Mouse (Mus musculus): ENCODE measurements at regions not wholly inside any gene's neighbourhood (a gene's known extent, or its start where the extent isn't known, plus 50 kb on each side); places are given as distances from the start of the nearest gene placed in this dataset.

GRCm38 (mm10) chr13:84565644-84566532 is 343.8 kb downstream of the Tmem161b start:
- DNase-seq (peak; percentile 76), ATAC-seq (peak; percentile 78)
- H3K36me3 ChIP-seq (ENCODE audit: insufficient read depth) = no peaks in the 10 kb centered on the region
- peak overlapping the region; percentile 44 for H3K9ac ChIP-seq
- TF ChIP-seq CTCF (IDR thresholded peaks at IDR 0.05; ENCODE audit: low read depth) = no peak
- H3K27me3 ChIP-seq (ENCODE audit: insufficient read depth, low read length) = no peaks in the 10 kb centered on the region
- H3K4me2 ChIP-seq (ENCODE audit: low read depth) = peak overlapping the region; percentile 35
- no peak overlapping the region for H3K4me3 ChIP-seq (ENCODE audit: low read depth, low read length)
- WGBS = 19% methylated on average over 11 of the region's 11 CpGs
- peaks cover 19% of the 10 kb centered on the region; the same call in 1 of the 2 replicates for H3K4me1 ChIP-seq (ENCODE audit: insufficient read depth)
- no peaks in the 10 kb centered on the region for H3K9me3 ChIP-seq (ENCODE audit: low read length)
- peak overlapping the region; percentile 91 for H3K27ac ChIP-seq (ENCODE audit: low read depth, low read length)

DNA sequence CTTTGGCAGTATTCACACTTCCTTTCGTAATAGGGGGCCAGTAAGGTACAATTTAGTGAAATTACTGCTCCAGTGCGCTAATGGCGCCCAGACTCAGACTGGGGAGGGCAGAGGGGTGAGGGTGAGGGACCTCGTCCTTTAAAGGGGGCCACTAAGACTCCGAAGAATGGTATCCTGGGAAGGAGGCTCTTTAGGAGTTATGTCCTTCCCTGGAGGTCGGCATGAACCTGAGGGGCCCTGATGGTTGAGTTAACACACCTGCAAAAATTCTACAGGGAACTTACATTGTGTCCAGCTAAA is 344.4 kb downstream of the Tmem161b start:
- 23% methylated on average over 6 of the region's 6 CpGs for WGBS
- H3K4me1 ChIP-seq (ENCODE audit: insufficient read depth) = peaks cover 22% of the 10 kb centered on the region
- H3K4me3 ChIP-seq (ENCODE audit: low read depth, low read length) = no peak overlapping the region
- H3K4me2 ChIP-seq (ENCODE audit: low read depth) = peak overlapping the region; percentile 35
- H3K9me3 ChIP-seq (ENCODE audit: low read length) = no peaks in the 10 kb centered on the region
- no peak; the same call in 1 of the 2 replicates for ATAC-seq
- H3K9ac ChIP-seq = no peak overlapping the region
- peak overlapping the region; percentile 91 for H3K27ac ChIP-seq (ENCODE audit: low read depth, low read length)
- no peaks in the 10 kb centered on the region for H3K27me3 ChIP-seq (ENCODE audit: insufficient read depth, low read length)
- no peak for DNase-seq
- H3K36me3 ChIP-seq (ENCODE audit: insufficient read depth) = no peaks in the 10 kb centered on the region
- no peak for TF ChIP-seq CTCF (IDR thresholded peaks at IDR 0.05; ENCODE audit: low read depth)

GRCm38 (mm10) chr13:84569371-84569770 is 347.3 kb downstream of the Tmem161b start:
- peak overlapping the region; percentile 83 for H3K27ac ChIP-seq (ENCODE audit: low read depth, low read length)
- no peaks in the 10 kb centered on the region for H3K27me3 ChIP-seq (ENCODE audit: insufficient read depth, low read length)
- H3K36me3 ChIP-seq (ENCODE audit: insufficient read depth) = no peaks in the 10 kb centered on the region
- H3K4me3 ChIP-seq (ENCODE audit: low read depth, low read length) = no peak overlapping the region
- peaks cover 31% of the 10 kb centered on the region for H3K4me1 ChIP-seq (ENCODE audit: insufficient read depth)
- no peak overlapping the region for H3K9ac ChIP-seq
- TF ChIP-seq CTCF (IDR thresholded peaks at IDR 0.05; ENCODE audit: low read depth) = no peak
- peak; percentile 57 for DNase-seq
- ATAC-seq = no peak
- no peaks in the 10 kb centered on the region for H3K9me3 ChIP-seq (ENCODE audit: low read length)
- H3K4me2 ChIP-seq (ENCODE audit: low read depth) = no peak overlapping the region

DNA sequence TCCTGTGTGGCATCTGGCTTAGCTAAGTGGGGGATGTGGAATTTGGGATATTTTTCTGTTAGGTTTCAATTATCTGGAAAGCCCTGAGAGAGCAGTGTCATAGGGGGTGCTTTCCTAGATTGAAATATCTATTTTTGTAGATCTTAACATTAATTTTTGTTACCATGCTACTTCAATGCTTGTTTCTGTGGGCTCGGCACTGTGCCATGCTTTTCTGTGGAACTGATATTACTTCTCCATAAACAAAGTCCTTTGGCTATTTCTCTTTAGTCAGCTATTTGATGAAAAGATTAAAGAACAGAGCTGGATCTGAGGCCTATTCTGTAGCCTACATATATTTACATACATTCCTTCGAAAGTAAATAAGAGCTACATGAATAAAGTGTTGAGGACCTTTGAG is 348.1 kb downstream of the Tmem161b start:
- no peak for ATAC-seq
- H3K27ac ChIP-seq (ENCODE audit: low read depth, low read length) = peak overlapping the region; percentile 83
- WGBS = 17% methylated on average over 2 of the region's 2 CpGs

GRCm38 (mm10) chr13:84570984-84571844 is 349.1 kb downstream of the Tmem161b start:
- 7% methylated on average over 10 of the region's 10 CpGs for WGBS

More for the DNA sequence above, 348.1 kb downstream of the Tmem161b start:
- no peaks in the 10 kb centered on the region for H3K9me3 ChIP-seq (ENCODE audit: low read length)
- H3K4me1 ChIP-seq (ENCODE audit: insufficient read depth) = peaks cover 31% of the 10 kb centered on the region
- H3K4me2 ChIP-seq (ENCODE audit: low read depth) = no peak overlapping the region
- TF ChIP-seq CTCF (IDR thresholded peaks at IDR 0.05; ENCODE audit: low read depth) = no peak
- H3K4me3 ChIP-seq (ENCODE audit: low read depth, low read length) = no peak overlapping the region
- H3K27me3 ChIP-seq (ENCODE audit: insufficient read depth, low read length) = no peaks in the 10 kb centered on the region
- no peaks in the 10 kb centered on the region for H3K36me3 ChIP-seq (ENCODE audit: insufficient read depth)
- H3K9ac ChIP-seq = no peak overlapping the region
- peak; percentile 20 for DNase-seq

GRCm38 (mm10) chr13:84571845-84572193 is 349.7 kb downstream of the Tmem161b start:
- Histone ChIP-seq H3K36me3 (ENCODE audit: insufficient read depth) (no peaks in the 10 kb centered on the region), H3K9me3 (ENCODE audit: low read length) (no peaks in the 10 kb centered on the region), H3K4me2 (ENCODE audit: low read depth) (0 out of 2 replicates have a peak overlapping the region, but pooled peaks have one; percentile 13), H3K27ac (ENCODE audit: low read depth, low read length) (peak overlapping the region; percentile 83), H3K4me1 (ENCODE audit: insufficient read depth) (peaks cover 18% of the 10 kb centered on the region), H3K9ac (no peak overlapping the region), H3K27me3 (ENCODE audit: insufficient read depth, low read length) (no peaks in the 10 kb centered on the region), H3K4me3 (ENCODE audit: low read depth, low read length) (no peak overlapping the region)
- 15% methylated on average over 3 of the region's 3 CpGs for WGBS
- no peak for TF ChIP-seq CTCF (IDR thresholded peaks at IDR 0.05; ENCODE audit: low read depth)
- DNase-seq (no peak), ATAC-seq (no peak; the same call in 1 of the 2 replicates)

More at GRCm38 (mm10) chr13:84570984-84571844, 349.1 kb downstream of the Tmem161b start:
- ATAC-seq (peak; percentile 96), DNase-seq (peak; percentile 88)
- H3K9ac ChIP-seq = no peak overlapping the region
- no peak overlapping the region for H3K4me3 ChIP-seq (ENCODE audit: low read depth, low read length)
- no peaks in the 10 kb centered on the region for H3K27me3 ChIP-seq (ENCODE audit: insufficient read depth, low read length)
- peak overlapping the region; percentile 83 for H3K27ac ChIP-seq (ENCODE audit: low read depth, low read length)
- H3K4me1 ChIP-seq (ENCODE audit: insufficient read depth) = peaks cover 21% of the 10 kb centered on the region
- peak overlapping the region; percentile 13; the same call in 1 of the 2 replicates for H3K4me2 ChIP-seq (ENCODE audit: low read depth)
- H3K36me3 ChIP-seq (ENCODE audit: insufficient read depth) = no peaks in the 10 kb centered on the region
- no peaks in the 10 kb centered on the region for H3K9me3 ChIP-seq (ENCODE audit: low read length)
- no peak for TF ChIP-seq CTCF (IDR thresholded peaks at IDR 0.05; ENCODE audit: low read depth)

Data from forebrain, postnatal 0 days (tissue).